Mouse (Mus musculus) cerebellum, adult 11 months (tissue): Measurements from ENCODE around the gene Tspan11.

Experiments used
- DNase-seq: peaks from one replicate; pipeline ENCODE4 v3.0.0; 2022

Tspan11 gene

DNA sequence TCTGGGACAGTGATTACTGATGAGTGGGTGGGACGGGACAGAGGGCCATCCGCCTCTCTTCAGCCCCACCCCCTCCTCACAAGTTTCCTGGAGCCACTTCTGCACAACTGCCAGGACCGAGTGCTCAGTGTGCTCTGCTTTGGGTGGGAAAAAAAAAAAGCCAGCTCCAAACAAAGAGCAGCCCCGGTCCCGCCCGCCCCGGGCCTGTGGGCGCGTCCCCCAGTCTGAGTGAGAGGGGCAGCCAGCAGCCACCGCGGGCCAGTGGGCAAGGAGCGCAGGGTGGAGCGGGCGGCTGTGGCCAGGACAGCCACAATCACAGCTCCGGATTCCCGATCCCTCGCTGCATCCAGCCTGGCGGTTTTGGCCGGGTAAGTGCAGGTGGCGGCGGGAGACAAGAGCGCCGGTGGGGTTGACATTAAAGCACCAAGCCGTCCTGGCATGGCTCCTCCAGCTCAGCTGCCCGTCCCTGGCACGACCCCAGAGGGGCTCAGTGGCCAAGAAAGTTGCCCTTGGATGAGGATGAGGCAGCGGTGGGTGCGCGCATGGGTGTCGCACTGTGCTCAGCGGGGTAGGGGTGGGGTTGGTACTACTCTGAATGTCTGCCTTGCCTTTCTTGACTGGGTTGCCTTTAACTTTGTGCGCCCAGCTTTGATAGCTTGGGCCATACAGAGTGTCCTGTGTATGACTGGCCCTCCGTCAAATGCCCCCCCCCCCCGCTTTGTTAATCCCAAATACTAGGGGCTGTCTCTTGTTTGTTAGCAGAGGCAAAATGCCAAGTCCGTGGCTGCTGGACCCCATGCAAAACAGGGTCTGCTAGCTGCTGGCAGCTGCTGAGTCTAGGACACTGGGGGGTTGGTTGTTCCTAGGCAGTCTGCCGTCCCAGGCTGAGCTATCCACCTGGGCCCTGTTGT is at the start of gene Tspan11:
Gene Tspan11 (plus strand): TSS at position 79 of the 911 bp plus-strand sequence.
- no peak for DNase-seq

DNA sequence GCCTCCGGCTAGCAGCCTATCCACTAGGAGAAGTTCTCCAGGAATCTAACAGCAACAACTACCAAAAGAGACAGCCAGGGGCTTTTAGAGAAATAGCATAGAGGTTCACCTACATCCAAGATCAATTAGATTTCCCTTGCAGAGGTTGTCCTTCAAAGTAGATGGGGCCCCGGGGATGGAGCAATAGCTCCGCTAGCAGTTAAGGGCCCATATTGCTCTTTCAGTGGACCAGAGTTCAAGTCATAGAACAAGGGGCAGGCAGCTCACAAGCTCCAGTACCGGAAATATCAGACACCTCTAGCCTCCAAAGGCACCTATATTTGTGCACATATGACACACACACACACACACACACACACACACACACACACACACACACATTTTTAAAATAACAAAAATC is 49.5 kb upstream of the Tspan11 start:
- DNase-seq: no peak

GRCm38 (mm10) chr6:127839538-127839937 is 47.9 kb upstream of the Tspan11 start:
- DNase-seq: no peak

DNA sequence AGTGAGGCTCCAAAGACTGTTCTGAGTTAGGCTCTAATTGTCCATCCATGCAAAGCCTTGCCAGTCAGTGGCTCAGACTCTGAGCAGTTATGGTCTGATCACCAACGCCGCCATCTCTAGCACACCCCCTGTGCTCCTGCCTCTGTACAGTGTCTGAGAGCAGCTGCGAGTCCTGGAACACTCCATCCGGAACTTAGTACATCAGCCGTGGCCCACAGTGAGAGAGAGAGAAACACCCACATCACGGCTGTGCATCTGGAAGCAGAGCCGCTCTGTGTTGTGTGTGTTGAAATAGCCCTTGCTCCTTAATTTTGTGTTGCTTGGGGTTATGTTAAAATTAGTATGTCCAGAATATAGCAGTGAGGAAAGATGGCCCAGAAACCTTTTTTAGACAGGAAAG is 47.2 kb upstream of the Tspan11 start:
- DNase-seq: no peak

DNA sequence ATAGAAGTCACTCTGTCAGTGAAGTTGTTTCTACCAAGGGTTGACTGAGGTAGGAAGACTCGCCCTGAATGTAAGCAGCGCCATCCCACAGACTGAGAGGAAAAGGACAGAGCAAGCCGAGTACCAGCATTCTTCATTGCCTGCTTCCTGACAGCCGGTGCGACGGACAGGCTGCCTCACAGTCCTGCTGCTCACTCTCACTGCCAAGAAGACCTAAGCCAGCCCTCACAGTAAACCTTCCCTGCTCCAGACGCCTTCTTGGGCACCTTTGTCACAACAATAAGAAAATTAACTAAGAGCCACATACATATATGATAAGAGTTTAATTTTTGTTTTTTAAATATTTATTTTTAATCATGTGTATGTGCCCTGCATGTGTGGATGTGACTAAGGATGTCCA is 46.1 kb upstream of the Tspan11 start:
- DNase-seq: no peak

- no peak for DNase-seq
Measured at GRCm38 (mm10) chr6:127846521-127846920, 40.9 kb upstream of the Tspan11 start.

DNA sequence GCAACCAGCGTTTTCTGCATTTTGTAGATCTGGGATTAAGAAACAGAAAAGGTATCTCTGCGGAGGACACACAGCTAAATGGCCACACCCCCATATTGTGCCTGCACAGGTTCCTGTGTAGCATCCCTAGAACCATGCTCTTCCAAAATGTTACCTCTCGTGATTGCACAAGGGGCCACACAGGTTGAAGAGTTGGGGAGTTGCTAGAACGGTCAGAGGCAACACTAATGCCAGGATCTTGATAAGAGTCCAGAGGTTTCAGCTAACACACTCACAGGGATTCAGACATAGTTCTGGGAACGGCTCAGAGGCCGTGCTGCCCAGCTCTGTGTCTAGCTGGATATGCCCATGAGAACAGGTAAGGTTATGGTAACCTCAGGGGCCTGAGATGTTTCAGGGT is 37.9 kb upstream of the Tspan11 start:
- no peak for DNase-seq

DNA sequence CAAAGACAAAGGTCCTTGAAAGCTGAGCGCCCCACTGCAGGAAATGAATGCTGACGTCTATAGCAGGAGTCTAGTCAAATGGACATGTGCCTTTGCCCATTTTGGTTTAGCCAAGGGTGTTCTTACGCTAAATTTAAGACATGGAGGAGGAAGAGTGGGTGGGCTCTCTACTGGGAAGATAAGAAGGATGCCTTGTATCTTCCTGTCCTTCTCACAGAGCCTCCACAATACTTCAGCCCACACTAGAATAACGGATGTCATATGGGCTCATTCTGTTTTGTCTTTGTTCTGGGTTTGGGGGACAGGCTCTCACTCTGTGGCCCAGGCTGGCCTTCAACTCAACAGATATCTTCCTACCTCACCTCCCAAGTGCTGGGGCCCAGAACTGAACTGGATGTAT is 35.8 kb upstream of the Tspan11 start:
- no peak for DNase-seq

DNA sequence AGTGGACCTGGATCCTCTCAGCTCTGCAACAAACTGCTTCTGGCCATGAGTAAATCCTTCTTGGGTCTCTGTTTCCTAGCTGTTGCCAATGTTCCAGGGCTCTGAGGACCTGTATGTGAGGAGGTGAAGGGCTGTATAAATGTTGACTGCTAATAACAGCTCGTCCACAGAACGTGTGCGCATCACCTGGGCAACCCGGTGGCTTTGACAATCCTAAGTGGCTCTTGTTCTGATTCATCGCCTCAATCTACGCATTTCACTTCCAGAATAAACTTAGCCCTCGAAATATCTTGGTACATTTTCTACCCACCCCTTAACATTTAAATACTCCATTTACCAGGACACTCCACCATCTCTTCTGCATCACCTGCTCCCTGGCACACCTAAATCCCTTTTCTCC is 34.1 kb upstream of the Tspan11 start:
- DNase-seq: no peak

- no peak for DNase-seq
Measured at GRCm38 (mm10) chr6:127853771-127854687, 33.4 kb upstream of the Tspan11 start.

DNA sequence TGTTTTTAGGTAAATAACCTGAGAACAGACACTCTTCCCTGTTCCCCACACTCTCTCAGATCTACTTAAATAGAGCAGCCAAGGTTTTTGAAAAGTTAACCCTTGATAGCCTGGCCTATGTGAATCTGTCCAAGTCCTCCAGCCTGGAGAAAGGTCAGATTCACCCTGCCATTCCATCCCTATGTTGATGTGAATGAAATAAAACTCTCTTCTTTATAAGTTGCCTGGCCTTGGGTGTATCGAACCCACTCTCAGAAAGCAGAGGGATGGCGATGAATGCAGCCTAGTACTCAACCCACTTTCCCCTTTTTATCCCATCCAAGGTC is 32.7 kb upstream of the Tspan11 start:
- DNase-seq: no peak

DNA sequence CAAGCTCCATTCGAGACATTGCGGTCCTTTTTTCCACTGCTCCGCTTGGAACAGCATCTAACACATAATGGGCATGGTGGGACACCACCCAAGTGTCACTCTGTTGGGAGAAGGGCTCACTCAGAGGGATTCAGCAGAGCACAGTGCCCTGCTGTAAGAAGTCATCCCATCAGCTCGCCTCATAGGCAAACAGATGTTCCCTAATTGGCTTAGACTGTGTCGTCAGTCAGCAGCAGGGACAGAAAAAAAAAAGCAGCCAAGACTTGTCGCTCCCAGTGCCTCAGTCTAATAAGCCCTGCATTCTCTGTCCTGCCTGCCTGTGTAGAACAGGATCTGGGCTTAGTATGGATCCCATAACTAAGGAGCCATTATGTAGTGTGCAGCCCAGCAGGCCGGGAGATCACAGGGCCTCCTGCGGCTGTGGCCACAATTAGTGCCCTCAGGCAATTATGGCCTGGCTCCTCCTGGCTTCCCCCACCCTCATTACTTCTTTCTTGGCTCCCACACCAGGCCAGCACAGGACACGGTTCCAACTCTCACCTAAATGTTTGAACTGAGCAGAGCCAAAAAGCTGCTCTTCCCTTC is 31.6 kb upstream of the Tspan11 start:
- no peak for DNase-seq

DNA sequence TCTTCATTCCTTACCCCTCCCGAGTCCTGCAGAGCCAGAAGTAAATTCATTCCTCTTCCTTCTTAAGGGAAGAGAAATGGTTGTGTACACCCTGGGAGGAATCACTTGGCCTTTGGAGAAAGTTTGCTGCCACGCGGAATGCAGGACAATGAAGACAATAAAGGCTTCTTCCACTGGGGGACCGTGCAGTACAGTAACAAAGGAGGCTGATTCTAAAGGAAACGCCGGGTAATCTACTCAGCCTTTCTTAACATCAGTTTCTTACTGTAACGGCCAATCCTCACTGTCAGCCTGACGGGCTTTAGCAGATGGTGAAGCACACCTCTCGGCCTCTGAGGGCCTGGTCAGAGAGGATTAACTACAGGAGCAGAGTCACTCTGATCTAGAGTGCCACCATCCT is 25.4 kb upstream of the Tspan11 start:
- no peak for DNase-seq

- DNase-seq: no peak
Measured at GRCm38 (mm10) chr6:127865391-127865790, 22.0 kb upstream of the Tspan11 start.

GRCm38 (mm10) chr6:127868546-127868945 is 18.8 kb upstream of the Tspan11 start:
- DNase-seq: no peak

DNA sequence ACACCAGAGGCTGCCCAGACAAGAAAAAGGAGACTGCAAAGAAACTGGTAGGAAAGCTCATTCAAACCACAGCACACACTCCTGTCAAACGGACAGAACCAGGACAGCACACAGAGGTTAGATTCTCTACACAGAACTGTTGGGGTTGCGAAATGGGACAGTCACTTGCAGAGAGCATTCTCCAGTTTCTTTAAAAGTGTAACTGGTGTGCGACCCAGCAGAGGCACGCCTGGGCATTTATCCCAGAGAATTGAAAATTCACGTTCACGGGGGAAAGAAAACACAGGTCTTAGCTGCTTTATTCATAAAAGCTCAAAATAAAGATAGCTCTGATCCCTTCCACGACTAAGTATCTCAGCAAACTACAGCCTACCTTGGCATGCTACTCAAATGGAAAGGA is 18.3 kb upstream of the Tspan11 start:
- DNase-seq: no peak

- DNase-seq: no peak
Measured at GRCm38 (mm10) chr6:127870345-127871324, 16.8 kb upstream of the Tspan11 start.

DNA sequence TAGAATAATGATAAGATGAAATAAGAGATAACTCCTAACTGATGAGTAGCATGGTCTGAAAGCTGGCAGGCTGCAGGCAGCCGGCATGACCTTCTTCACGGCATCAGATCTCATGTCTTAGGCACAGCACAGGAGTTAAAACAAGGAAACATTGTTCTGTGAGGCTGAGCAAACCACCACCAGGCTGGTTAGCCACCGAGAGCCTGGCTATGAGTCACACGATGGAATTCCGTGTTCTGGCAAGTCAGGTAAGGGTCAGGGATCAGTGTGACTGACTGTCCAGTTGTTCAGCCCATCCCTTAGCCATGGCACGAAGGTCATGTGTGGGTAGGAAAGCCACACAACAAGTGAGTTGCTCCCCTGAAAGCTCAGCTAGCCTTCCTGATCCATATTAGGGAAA is 16.0 kb upstream of the Tspan11 start:
- DNase-seq: no peak

GRCm38 (mm10) chr6:127872581-127872980 is 14.8 kb upstream of the Tspan11 start:
- DNase-seq: no peak

- DNase-seq: no peak
Measured at GRCm38 (mm10) chr6:127875883-127876282, 11.5 kb upstream of the Tspan11 start.

DNA sequence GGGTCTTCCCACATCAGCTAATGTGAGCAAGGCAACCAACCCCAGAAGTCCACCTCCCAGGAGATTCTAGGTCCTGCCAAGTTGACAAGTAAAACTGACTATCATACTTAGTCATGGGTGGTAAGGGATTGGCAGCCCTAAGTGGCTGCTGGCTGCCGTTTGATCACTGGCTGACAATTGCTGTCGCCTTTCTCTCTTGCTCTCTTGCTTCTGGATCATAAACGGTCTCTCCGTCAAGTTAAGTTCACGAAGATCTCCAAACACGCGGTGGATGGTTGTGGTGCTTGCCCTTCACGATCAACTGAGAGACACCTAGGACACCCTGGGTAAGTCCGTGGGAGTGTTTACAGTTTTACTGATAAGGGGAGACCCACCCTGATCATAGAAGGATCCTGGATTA is 11.0 kb upstream of the Tspan11 start:
- no peak for DNase-seq

DNA sequence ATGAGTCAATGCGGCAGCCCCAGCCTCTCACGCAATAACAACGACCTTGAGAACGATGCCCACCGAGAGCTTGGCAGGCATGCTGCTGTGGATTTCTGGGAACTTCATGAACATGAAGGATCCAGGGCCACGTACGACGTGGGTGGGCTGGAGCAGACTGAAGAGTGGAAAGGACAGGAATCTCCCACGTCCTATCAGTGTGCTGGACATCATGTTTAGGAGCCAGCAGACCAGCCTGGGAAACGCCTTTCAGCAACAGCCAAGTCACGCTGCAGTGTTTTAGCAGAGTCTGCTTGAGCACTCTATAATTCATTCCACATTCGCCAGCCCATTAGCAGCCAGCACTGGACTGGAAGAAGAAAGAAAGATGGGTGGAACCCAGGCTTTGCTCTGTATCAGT is 10.4 kb upstream of the Tspan11 start:
- no peak for DNase-seq
